8 mouse cellular contexts compared by ENCODE assay signal in genomic region chr7:118827975-118828416, GRCm38 (mm10). TPM values are rescaled to one million over a fixed set of nuclear protein-coding genes. Genes with fewer than 3 reads are reported as not detected.
DNase-seq lines count a peak whose midpoint lies in the region; ATAC-seq and TF ChIP-seq lines count a peak whose summit lies in the region.
"Had no signal": no experiment of that assay in that cellular context is flagged by ENCODE, and none has a peak within 500 bp of the region (broad histone marks: within the 10 kb centered on the region; RNA-seq: fewer than 3 reads in every experiment).

No protein-coding gene starts in this region.

- ATAC-seq in lung, embryonic 16.5 days (ENCODE audit: low read depth) = 0 out of 2 replicates have a peak, but pooled peaks have one; percentile 20
- ATAC-seq in lung, postnatal 0 days = no peak; the same call in 1 of the 2 replicates
- no peak for ATAC-seq in hindbrain, embryonic 15.5 days (ENCODE audit: low FRiP score, low read depth)
- peak; percentile 29; the same call in 1 of the 2 replicates for ATAC-seq in stomach, embryonic 15.5 days (ENCODE audit: insufficient read depth, low FRiP score, low read depth)
- ATAC-seq in intestine, embryonic 16.5 days = no peak
- ATAC-seq in kidney, embryonic 15.5 days (replicated peaks; ENCODE audit: low FRiP score) = no peak

- no peak for TF ChIP-seq POLR2A in brain, embryonic 14.5 days (IDR thresholded peaks at IDR 0.05; ENCODE audit: borderline replicate concordance, extremely low read depth, insufficient read depth, insufficient read length, poor library complexity, severe bottlenecking)

- H3K4me1 ChIP-seq in lung, embryonic 16.5 days (replicated peaks; ENCODE audit: control insufficient read depth, insufficient read depth, low read length) = no peaks in the 10 kb centered on the region
- no peaks in the 10 kb centered on the region for H3K4me1 ChIP-seq in lung, postnatal 0 days (ENCODE audit: insufficient read depth, low read depth, low read length)
- peaks cover 11% of the 10 kb centered on the region for H3K4me1 ChIP-seq in hindbrain, embryonic 15.5 days (replicated peaks)
- no peaks in the 10 kb centered on the region for H3K4me1 ChIP-seq in stomach, embryonic 15.5 days
- no peaks in the 10 kb centered on the region for H3K4me1 ChIP-seq in intestine, embryonic 16.5 days (ENCODE audit: control insufficient read depth, insufficient read depth, low read length)
- H3K4me1 ChIP-seq in kidney, embryonic 15.5 days = 0 out of 2 replicates have a peak, but pooled peaks cover 6% of the 10 kb centered on the region

- no peak for DNase-seq in lung, postnatal 0 days (ENCODE audit: low spot score)
- peak; percentile 72 for DNase-seq in brain, embryonic 14.5 days (ENCODE audit: low read depth)
- DNase-seq: thymus, postnatal 4 days had no signal

- TF ChIP-seq EP300 in lung, postnatal 0 days (IDR thresholded peaks at IDR 0.05) = no peak

- 59% methylated on average over 5 of the region's 5 CpGs for WGBS in lung, embryonic 16.5 days
- WGBS in lung, postnatal 0 days = 60% methylated on average over 5 of the region's 5 CpGs
- 33% methylated on average over 5 of the region's 5 CpGs for WGBS in hindbrain, embryonic 15.5 days
- whole genome bisulfite sequencing in stomach, embryonic 15.5 days = 76% methylated on average over 5 of the region's 5 CpGs
- 74% methylated on average over 5 of the region's 5 CpGs for WGBS in intestine, embryonic 16.5 days
- WGBS in kidney, embryonic 15.5 days = 74% methylated on average over 5 of the region's 5 CpGs

- no peak overlapping the region for H3K9ac ChIP-seq in lung, embryonic 16.5 days (ENCODE audit: low read length)
- H3K9ac ChIP-seq in lung, postnatal 0 days (replicated peaks; ENCODE audit: low read depth) = no peak overlapping the region
- no peak overlapping the region for H3K9ac ChIP-seq in hindbrain, embryonic 15.5 days
- no peak overlapping the region for H3K9ac ChIP-seq in stomach, embryonic 15.5 days
- H3K9ac ChIP-seq in intestine, embryonic 16.5 days (ENCODE audit: low read depth, low read length) = no peak overlapping the region
- H3K9ac ChIP-seq in kidney, embryonic 15.5 days = no peak overlapping the region

- no peak overlapping the region for H3K27ac ChIP-seq in lung, embryonic 16.5 days (ENCODE audit: low read length)
- H3K27ac ChIP-seq in lung, postnatal 0 days (ENCODE audit: low read length) = no peak overlapping the region
- H3K27ac ChIP-seq in hindbrain, embryonic 15.5 days (replicated peaks) = 0 out of 2 replicates have a peak overlapping the region, but pooled peaks have one; percentile 34
- no peak overlapping the region for H3K27ac ChIP-seq in stomach, embryonic 15.5 days
- H3K27ac ChIP-seq in intestine, embryonic 16.5 days (ENCODE audit: low read length) = no peak overlapping the region
- H3K27ac ChIP-seq in kidney, embryonic 15.5 days = no peak overlapping the region

- H3K27me3 ChIP-seq in lung, embryonic 16.5 days (ENCODE audit: control insufficient read depth, insufficient read depth, low read depth, low read length) = no peaks in the 10 kb centered on the region
- no peaks in the 10 kb centered on the region for H3K27me3 ChIP-seq in lung, postnatal 0 days (replicated peaks; ENCODE audit: insufficient read depth, low read length)
- no peaks in the 10 kb centered on the region for H3K27me3 ChIP-seq in hindbrain, embryonic 15.5 days
- H3K27me3 ChIP-seq in stomach, embryonic 15.5 days (replicated peaks) = no peaks in the 10 kb centered on the region
- no peaks in the 10 kb centered on the region for H3K27me3 ChIP-seq in intestine, embryonic 16.5 days (replicated peaks; ENCODE audit: control insufficient read depth, insufficient read depth, low read length)
- no peaks in the 10 kb centered on the region for H3K27me3 ChIP-seq in kidney, embryonic 15.5 days

- no peaks in the 10 kb centered on the region; the same call in 1 of the 2 replicates for H3K36me3 ChIP-seq in lung, embryonic 16.5 days (ENCODE audit: control insufficient read depth, insufficient read depth, low read length)
- H3K36me3 ChIP-seq in lung, postnatal 0 days (ENCODE audit: insufficient read depth, low read length) = peaks cover 4% of the 10 kb centered on the region; the same call in 1 of the 2 replicates
- peaks cover 33% of the 10 kb centered on the region for H3K36me3 ChIP-seq in hindbrain, embryonic 15.5 days
- peaks cover 6% of the 10 kb centered on the region; the same call in 1 of the 2 replicates for H3K36me3 ChIP-seq in stomach, embryonic 15.5 days
- H3K36me3 ChIP-seq in intestine, embryonic 16.5 days (ENCODE audit: control insufficient read depth, insufficient read depth, low read length) = 0 out of 2 replicates have a peak, but pooled peaks cover 8% of the 10 kb centered on the region
- H3K36me3 ChIP-seq in kidney, embryonic 15.5 days = peaks cover 27% of the 10 kb centered on the region

- no peaks in the 10 kb centered on the region for H3K9me3 ChIP-seq in lung, embryonic 16.5 days (ENCODE audit: control insufficient read depth, low read length)
- no peaks in the 10 kb centered on the region for H3K9me3 ChIP-seq in lung, postnatal 0 days (ENCODE audit: low read length)
- no peaks in the 10 kb centered on the region for H3K9me3 ChIP-seq in hindbrain, embryonic 15.5 days
- no peaks in the 10 kb centered on the region for H3K9me3 ChIP-seq in stomach, embryonic 15.5 days
- H3K9me3 ChIP-seq in intestine, embryonic 16.5 days (ENCODE audit: control insufficient read depth, low read length) = no peaks in the 10 kb centered on the region
- no peaks in the 10 kb centered on the region for H3K9me3 ChIP-seq in kidney, embryonic 15.5 days (replicated peaks)

- no peak overlapping the region for H3K4me3 ChIP-seq in lung, embryonic 16.5 days (ENCODE audit: low read length)
- H3K4me3 ChIP-seq in lung, postnatal 0 days (ENCODE audit: low read depth, low read length) = no peak overlapping the region
- H3K4me3 ChIP-seq in hindbrain, embryonic 15.5 days = no peak overlapping the region
- no peak overlapping the region for H3K4me3 ChIP-seq in stomach, embryonic 15.5 days (replicated peaks)
- H3K4me3 ChIP-seq in intestine, embryonic 16.5 days (ENCODE audit: low read length) = no peak overlapping the region
- no peak overlapping the region for H3K4me3 ChIP-seq in kidney, embryonic 15.5 days (replicated peaks)

- TF ChIP-seq CTCF in lung, postnatal 0 days (IDR thresholded peaks at IDR 0.05) = no peak
- no peak for TF ChIP-seq CTCF in brain, embryonic 14.5 days (IDR thresholded peaks at IDR 0.05; ENCODE audit: borderline replicate concordance, extremely low read depth, insufficient read depth, insufficient read length)

- no peak overlapping the region for H3K4me2 ChIP-seq in lung, embryonic 16.5 days (ENCODE audit: low read depth, low read length)
- H3K4me2 ChIP-seq in lung, postnatal 0 days (replicated peaks; ENCODE audit: low read depth, low read length) = no peak overlapping the region
- no peak overlapping the region for H3K4me2 ChIP-seq in hindbrain, embryonic 15.5 days
- H3K4me2 ChIP-seq in stomach, embryonic 15.5 days = no peak overlapping the region
- H3K4me2 ChIP-seq in intestine, embryonic 16.5 days (ENCODE audit: low read depth, low read length) = no peak overlapping the region
- no peak overlapping the region for H3K4me2 ChIP-seq in kidney, embryonic 15.5 days

RNA-seq across cellular contexts. Expression of gene Iqck, which starts 27.6 kb away (rescaled TPM):
- polyA plus RNA-seq in lung, embryonic 16.5 days (2015; fragmentation: Nextera tagmentation; extraction: Ambion mirVana) = 3.7 and 4.6 TPM in 2 replicates
- 3.5 and 4.9 TPM in 2 replicates for polyA plus RNA-seq in lung, postnatal 0 days (2015; fragmentation: Nextera tagmentation; extraction: Ambion mirVana)
- 4.1 and 6.1 TPM in 2 replicates for polyA plus RNA-seq in brain, embryonic 14.5 days (2012; rRNA removed)
- 3.7 and 4.7 TPM in 2 replicates for polyA plus RNA-seq in hindbrain, embryonic 15.5 days (2015; fragmentation: Nextera tagmentation; extraction: Ambion mirVana)
- 2.0 and 2.1 TPM in 2 replicates for polyA plus RNA-seq in stomach, embryonic 15.5 days (2015; fragmentation: Nextera tagmentation; extraction: Ambion mirVana)
- polyA plus RNA-seq in intestine, embryonic 16.5 days (2015; fragmentation: Nextera tagmentation; extraction: Ambion mirVana) = 1.5 and 1.7 TPM in 2 replicates
- 3.1 and 3.5 TPM in 2 replicates for polyA plus RNA-seq in kidney, embryonic 15.5 days (2015; fragmentation: Nextera tagmentation; extraction: Ambion mirVana)

RNA-seq across cellular contexts. Expression of gene Knop1, which starts 28.1 kb away (rescaled TPM):
- 72.0 and 84.7 TPM in 2 replicates for polyA plus RNA-seq in lung, embryonic 16.5 days (2015; fragmentation: Nextera tagmentation; extraction: Ambion mirVana)
- polyA plus RNA-seq in lung, postnatal 0 days (2015; fragmentation: Nextera tagmentation; extraction: Ambion mirVana) = 50.1 and 51.6 TPM in 2 replicates
- polyA plus RNA-seq in brain, embryonic 14.5 days (2012; rRNA removed) = 33.5 and 37.0 TPM in 2 replicates
- 70.1 TPM in 2 replicates for polyA plus RNA-seq in hindbrain, embryonic 15.5 days (2015; fragmentation: Nextera tagmentation; extraction: Ambion mirVana)
- 88.7 and 91.4 TPM in 2 replicates for polyA plus RNA-seq in stomach, embryonic 15.5 days (2015; fragmentation: Nextera tagmentation; extraction: Ambion mirVana)
- polyA plus RNA-seq in intestine, embryonic 16.5 days (2015; fragmentation: Nextera tagmentation; extraction: Ambion mirVana) = 70.8 and 77.7 TPM in 2 replicates
- 121 and 138 TPM in 2 replicates for polyA plus RNA-seq in kidney, embryonic 15.5 days (2015; fragmentation: Nextera tagmentation; extraction: Ambion mirVana)

Comparison
In these comparisons a context has a peak if more than half of its experiments do, and no peak if none do; other contexts are left out.
1. ATAC-seq: peak in lung, embryonic 16.5 days (single experiment) and stomach, embryonic 15.5 days (single experiment); none in lung, postnatal 0 days (single experiment), hindbrain, embryonic 15.5 days (single experiment), intestine, embryonic 16.5 days (single experiment) and kidney, embryonic 15.5 days (single experiment).